Mouse (Mus musculus) left cerebral cortex, postnatal 10 days (tissue): ENCODE results near the gene Fam207a. TPM values are rescaled to one million over a fixed set of nuclear protein-coding genes. Genes with fewer than 3 reads are reported as not detected.
A peak's percentile ranks its signal among the peaks of the same experiment; 100 is the strongest.

ENCODE experiments used
- DNase-seq, 2 experiments: peaks; one replicate each; pipeline ENCODE4 v3.0.0; 2021 to 2022; ENCODE audit warnings: low spot score in 2 of 2, mixed read lengths in 1 of 2; ENCODE audit errors: extremely low spot score in 1 of 2
- intact Hi-C: fragments of 180-260 bp; cut with DNase I; formaldehyde crosslinking; loops from one replicate; pipeline ENCODE4 v1.15.1; 2025
- total RNA-seq, 2 experiments: library from RNA; stranded (reverse); gene quantifications; 2 replicates each; pipeline ENCODE4 v1.2.3; 2021

Fam207a gene
- 10 to 100 TPM; 31.2 to 32.0 TPM for total RNA-seq

- peak; percentile 91 to 95 for DNase-seq
- intact Hi-C loops, result loop anchor here (5.0 kb wide), 3 partner anchors 52 to 107 kb away; partner anchors contain the start of genes Gm49325, Sumo3 and Ube2g2
Observed at GRCm38 (mm10) chr10:77515385-77516348, at the start of gene Fam207a. Gene Fam207a (minus strand): TSS chr10:77515785.

- intact Hi-C loops, result loop anchor here (5.0 kb wide), 1 partner anchor 48 kb away; the partner anchor contains the start of gene Fam207a
- no peak for DNase-seq
Observed at GRCm38 (mm10) chr10:77565005-77565404, 49.4 kb upstream of the Fam207a start.

- intact Hi-C loops, result no loop called here
- DNase-seq, result no peak
Observed at GRCm38 (mm10) chr10:77561508-77561907, 45.9 kb upstream of the Fam207a start.

GRCm38 (mm10) chr10:77560830-77561229 lies 45.2 kb upstream of the Fam207a start:
- no peak for DNase-seq
- intact Hi-C loops, result no loop called here

- intact Hi-C loops, result no loop called here
- DNase-seq, result no peak
Observed at GRCm38 (mm10) chr10:77560090-77560489, 44.5 kb upstream of the Fam207a start.

- DNase-seq, result no peak
- intact Hi-C loops, result no loop called here
Observed at GRCm38 (mm10) chr10:77557641-77558040, 42.1 kb upstream of the Fam207a start.

GRCm38 (mm10) chr10:77556631-77557030 lies 41.0 kb upstream of the Fam207a start:
- intact Hi-C loops, result no loop called here
- no peak for DNase-seq

GRCm38 (mm10) chr10:77554918-77555317 lies 39.3 kb upstream of the Fam207a start:
- no peak for DNase-seq
- intact Hi-C loops, result no loop called here

- intact Hi-C loops, result no loop called here
- no peak for DNase-seq
Observed at GRCm38 (mm10) chr10:77553285-77553684, 37.7 kb upstream of the Fam207a start.

GRCm38 (mm10) chr10:77552162-77552561 lies 36.6 kb upstream of the Fam207a start:
- no peak for DNase-seq
- intact Hi-C loops, result no loop called here

GRCm38 (mm10) chr10:77550874-77551273 lies 35.3 kb upstream of the Fam207a start:
- intact Hi-C loops, result no loop called here
- no peak for DNase-seq

GRCm38 (mm10) chr10:77548576-77548975 lies 33.0 kb upstream of the Fam207a start:
- DNase-seq, result no peak
- intact Hi-C loops, result no loop called here

- intact Hi-C loops, result no loop called here
- DNase-seq, result peak in 1 of 2 experiments; percentile 14
Observed at GRCm38 (mm10) chr10:77544916-77545315, 29.3 kb upstream of the Fam207a start.

- intact Hi-C loops, result no loop called here
- DNase-seq, result no peak
Observed at GRCm38 (mm10) chr10:77543226-77543625, 27.6 kb upstream of the Fam207a start.

- no peak for DNase-seq
- intact Hi-C loops, result no loop called here
Observed at GRCm38 (mm10) chr10:77541864-77542666, 26.5 kb upstream of the Fam207a start.

GRCm38 (mm10) chr10:77540576-77541102 lies 25.1 kb upstream of the Fam207a start:
- intact Hi-C loops, result no loop called here
- no peak for DNase-seq

GRCm38 (mm10) chr10:77539320-77539945 lies 23.8 kb upstream of the Fam207a start:
- intact Hi-C loops, result no loop called here
- DNase-seq, result no peak

GRCm38 (mm10) chr10:77537215-77538209 lies 21.9 kb upstream of the Fam207a start:
- no peak for DNase-seq

More at GRCm38 (mm10) chr10:77537215-77538209, 21.9 kb upstream of the Fam207a start:
- intact Hi-C loops, result no loop called here
